Mouse (Mus musculus): ENCODE measurements at regions not wholly inside any gene's neighbourhood (a gene's known extent, or its start where the extent isn't known, plus 50 kb on each side); places are given as distances from the start of the nearest gene placed in this dataset.

DNA sequence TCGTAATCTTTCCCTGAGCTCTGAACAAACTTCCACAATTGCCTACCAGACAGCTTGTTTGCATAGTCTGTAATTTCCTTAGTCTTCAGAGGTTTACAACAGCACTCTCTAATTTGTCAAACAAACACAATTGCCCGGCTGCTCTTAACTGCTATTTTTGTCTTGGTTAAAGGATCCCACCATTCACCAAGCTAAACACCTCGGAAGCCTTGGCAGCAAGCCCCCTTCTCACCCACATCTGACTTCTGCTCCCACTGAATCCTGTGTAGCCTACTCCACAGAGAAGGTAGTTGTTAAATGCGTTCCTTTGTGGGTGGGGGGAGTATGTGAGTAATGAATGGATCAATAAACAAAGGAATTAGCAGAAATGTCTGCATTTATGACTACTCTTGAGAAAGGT is 59.8 kb upstream of the Rspo3 start:
- DNase-seq (ENCODE audit: low read depth, low spot score) (no peak), ATAC-seq (no peak)
- POLR2A ChIA-PET = no interaction called here
- CTCF ChIA-PET = no interaction called here
- in situ Hi-C loops (cut with MboI; ENCODE audit: low pct_unique_long_range_greater_than_20kb) = no loop called here
- TF ChIP-seq CTCF (IDR thresholded peaks at IDR 0.05) = no peak
- H3K27me3 ChIP-seq = peaks cover 3% of the 10 kb centered on the region

DNA sequence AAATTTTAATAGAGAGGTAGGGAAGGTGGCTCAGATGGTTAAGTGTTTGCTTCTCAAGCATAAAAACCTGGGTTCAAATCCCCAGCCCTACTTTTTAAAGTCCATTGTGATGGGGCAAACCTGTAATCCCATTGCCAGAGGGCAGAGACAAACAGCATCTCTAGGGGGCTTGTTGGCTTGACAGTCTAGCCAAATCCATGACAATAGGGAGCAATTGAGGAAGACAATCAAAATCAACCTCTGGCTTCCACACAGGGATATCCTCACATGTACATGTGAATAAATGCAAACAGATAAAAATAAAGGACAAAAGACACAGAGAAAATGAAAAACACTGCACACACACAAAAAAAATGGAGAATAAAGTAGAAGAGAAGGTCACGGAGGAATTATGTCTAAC is 59.3 kb upstream of the Rspo3 start:
- in situ Hi-C loops (cut with MboI; ENCODE audit: low pct_unique_long_range_greater_than_20kb) = no loop called here
- no peak for DNase-seq (ENCODE audit: low read depth, low spot score)
- ChIA-PET POLR2A (no interaction called here), CTCF (no interaction called here)
- ATAC-seq = no peak
- TF ChIP-seq CTCF (IDR thresholded peaks at IDR 0.05) = no peak
- peaks cover 3% of the 10 kb centered on the region for H3K27me3 ChIP-seq

GRCm38 (mm10) chr10:29592906-29593305 is 57.2 kb upstream of the Rspo3 start:
- DNase-seq (ENCODE audit: low read depth, low spot score) (no peak), ATAC-seq (no peak)
- in situ Hi-C loops (cut with MboI; ENCODE audit: low pct_unique_long_range_greater_than_20kb) = no loop called here
- TF ChIP-seq CTCF (IDR thresholded peaks at IDR 0.05) = no peak
- peaks cover 3% of the 10 kb centered on the region for H3K27me3 ChIP-seq
- POLR2A ChIA-PET = no interaction called here
- CTCF ChIA-PET = no interaction called here

GRCm38 (mm10) chr10:29590187-29590586 is 54.5 kb upstream of the Rspo3 start:
- no peak for DNase-seq (ENCODE audit: low read depth, low spot score)
- ChIA-PET CTCF (no interaction called here), POLR2A (no interaction called here)
- peaks cover 3% of the 10 kb centered on the region for H3K27me3 ChIP-seq
- no peak for ATAC-seq
- in situ Hi-C loops (cut with MboI; ENCODE audit: low pct_unique_long_range_greater_than_20kb) = no loop called here
- TF ChIP-seq CTCF (IDR thresholded peaks at IDR 0.05) = no peak

- in situ Hi-C loops (cut with MboI; ENCODE audit: low pct_unique_long_range_greater_than_20kb) = no loop called here
- H3K27me3 ChIP-seq = peaks cover 3% of the 10 kb centered on the region
- ChIA-PET POLR2A (no interaction called here), CTCF (no interaction called here)
- TF ChIP-seq CTCF (IDR thresholded peaks at IDR 0.05) = no peak
- DNase-seq (ENCODE audit: low read depth, low spot score) = no peak
- ATAC-seq = no peak
Observed at GRCm38 (mm10) chr10:29589739-29590138, 54.1 kb upstream of the Rspo3 start.

All from Patski (cell line).